Mouse (Mus musculus) forebrain, embryonic 13.5 days (tissue): ENCODE data around the gene Dkkl1. TPM values are rescaled to one million over a fixed set of nuclear protein-coding genes. Genes with fewer than 3 reads are reported as not detected.
A peak's percentile ranks its signal among the peaks of the same experiment; 100 is the strongest.
"Not testable (repeated sequence)": the region's sequence is repeated elsewhere in the genome, so short reads cannot be mapped to it uniquely, and the experiment has no call there.

Experiments
- ATAC-seq: fragments of 200-750 bp; cut with Nextera tagmentation; 2 replicates; pipeline ENCODE4 v1.8.0; 2017
- H3K27ac ChIP-seq: fragments of 300-500 bp; sonication (generic); 2 replicates; pipeline ENCODE4 v1.5.1; 2015; ENCODE audit warnings: inconsistent platforms, mild to moderate bottlenecking, moderate library complexity
- H3K27me3 ChIP-seq: fragments of 300-500 bp; sonication (generic); 2 replicates; pipeline ENCODE4 v1.6.1; 2015; ENCODE audit warnings: mild to moderate bottlenecking, inconsistent platforms
- H3K36me3 ChIP-seq: fragments of 300-500 bp; sonication (generic); 2 replicates; pipeline ENCODE4 v1.6.1; 2015; ENCODE audit warnings: mild to moderate bottlenecking, inconsistent platforms; ENCODE audit not compliant: poor library complexity, severe bottlenecking
- H3K4me1 ChIP-seq: fragments of 300-500 bp; sonication (generic); 2 replicates; pipeline ENCODE4 v1.6.1; 2015; ENCODE audit warnings: inconsistent platforms
- H3K4me2 ChIP-seq: fragments of 300-500 bp; sonication (generic); 2 replicates; pipeline ENCODE4 v1.6.1; 2015; ENCODE audit warnings: inconsistent platforms, mild to moderate bottlenecking, moderate library complexity
- H3K4me3 ChIP-seq: fragments of 300-500 bp; sonication (generic); 2 replicates; pipeline ENCODE4 v1.5.1; 2015; ENCODE audit warnings: mild to moderate bottlenecking, inconsistent platforms
- H3K9ac ChIP-seq: fragments of 300-500 bp; sonication (generic); 2 replicates; pipeline ENCODE4 v1.6.1; 2015; ENCODE audit warnings: mild to moderate bottlenecking, inconsistent platforms
- H3K9me3 ChIP-seq: fragments of 300-500 bp; sonication (generic); replicated peaks from 2 replicates; pipeline ENCODE4 v1.6.1; 2016; ENCODE audit warnings: inconsistent platforms
- WGBS: fragments of 180-500 bp; shearing (Covaris S2); methylation state at CpG from one replicate; pipeline ENCODE4 v1.1.7; 2015; 5-methylcytosine and 5-hydroxymethylcytosine counted together
- polyA plus RNA-seq: library from polyadenylated mRNA; unstranded; fragments of >200 nt; fragmentation: Nextera tagmentation; extraction: Ambion mirVana; gene quantifications from 2 replicates; pipeline ENCODE4 v1.2.1, GENCODE M21; 2015

The Dkkl1 gene
- polyA plus RNA-seq: 0.59 and 0.63 TPM in 2 replicates

DNA sequence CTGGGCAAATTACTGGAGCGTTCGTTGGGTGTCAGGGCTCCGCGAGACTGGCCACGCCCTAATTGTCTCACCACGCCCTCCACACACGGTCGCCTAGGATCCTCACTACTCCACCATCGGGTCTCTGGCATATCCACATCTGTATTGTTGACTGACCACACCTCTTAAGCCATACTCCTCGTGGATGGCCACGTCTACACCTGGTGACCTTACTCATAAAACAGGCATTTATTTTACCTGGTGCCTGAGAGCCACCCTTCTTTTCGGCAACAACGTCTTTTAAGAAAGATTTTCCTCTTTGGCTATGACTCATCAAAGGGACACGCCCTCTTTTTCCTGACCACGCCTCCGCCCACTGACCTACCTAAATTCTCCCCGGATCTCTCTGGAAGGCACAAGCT is at the start of gene Dkkl1:
Gene Dkkl1, minus strand, starts transcription at position 297 of the 401 bp plus-strand sequence.
- 4% methylated on average over 17 of the region's 17 CpGs for WGBS
- Histone ChIP-seq H3K27ac (no peak within 1 kb of the TSS), H3K27me3 (peaks cover 36% of the 10 kb centered on the region), H3K9me3 (no peaks in the 10 kb centered on the region), H3K9ac (no peak within 1 kb of the TSS), H3K4me2 (peak within 1 kb of the TSS; percentile 25; the same call in 1 of the 2 replicates), H3K4me1 (peaks cover 20% of the 10 kb centered on the region), H3K4me3 (no peak within 1 kb of the TSS; the same call in 1 of the 2 replicates), H3K36me3 (no peaks in the 10 kb centered on the region)
- no peak for ATAC-seq

DNA sequence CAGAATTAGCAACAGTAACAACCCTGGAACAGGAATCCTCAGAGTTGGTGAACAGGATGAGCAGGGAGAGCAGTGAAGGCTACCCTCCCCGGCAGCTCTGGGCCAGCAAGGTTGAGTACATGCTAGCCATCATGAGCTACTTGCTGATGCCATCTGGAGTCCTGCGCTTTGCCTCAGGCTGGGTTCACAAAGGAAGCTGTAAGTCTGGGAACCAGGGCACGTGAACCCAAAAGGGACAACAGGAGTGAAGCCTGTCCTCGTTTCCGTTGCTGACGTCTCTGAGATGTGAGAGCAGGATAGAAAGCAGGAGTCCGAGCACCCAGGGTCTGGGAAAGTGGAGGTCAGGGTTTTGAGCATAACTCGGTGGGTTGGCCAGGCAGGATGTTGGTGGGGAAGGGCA is 47.3 kb upstream of the Dkkl1 start:
- no peaks in the 10 kb centered on the region for H3K36me3 ChIP-seq
- no peak overlapping the region for H3K4me2 ChIP-seq
- H3K27me3 ChIP-seq: peaks cover 5% of the 10 kb centered on the region; the same call in 1 of the 2 replicates
- 86% methylated on average over 8 of the region's 8 CpGs for WGBS
- H3K9ac ChIP-seq: no peak overlapping the region
- H3K27ac ChIP-seq: no peak overlapping the region
- ATAC-seq: no peak
- no peaks in the 10 kb centered on the region for H3K9me3 ChIP-seq
- H3K4me3 ChIP-seq: no peak overlapping the region
- peaks cover 12% of the 10 kb centered on the region; the same call in 1 of the 2 replicates for H3K4me1 ChIP-seq

DNA sequence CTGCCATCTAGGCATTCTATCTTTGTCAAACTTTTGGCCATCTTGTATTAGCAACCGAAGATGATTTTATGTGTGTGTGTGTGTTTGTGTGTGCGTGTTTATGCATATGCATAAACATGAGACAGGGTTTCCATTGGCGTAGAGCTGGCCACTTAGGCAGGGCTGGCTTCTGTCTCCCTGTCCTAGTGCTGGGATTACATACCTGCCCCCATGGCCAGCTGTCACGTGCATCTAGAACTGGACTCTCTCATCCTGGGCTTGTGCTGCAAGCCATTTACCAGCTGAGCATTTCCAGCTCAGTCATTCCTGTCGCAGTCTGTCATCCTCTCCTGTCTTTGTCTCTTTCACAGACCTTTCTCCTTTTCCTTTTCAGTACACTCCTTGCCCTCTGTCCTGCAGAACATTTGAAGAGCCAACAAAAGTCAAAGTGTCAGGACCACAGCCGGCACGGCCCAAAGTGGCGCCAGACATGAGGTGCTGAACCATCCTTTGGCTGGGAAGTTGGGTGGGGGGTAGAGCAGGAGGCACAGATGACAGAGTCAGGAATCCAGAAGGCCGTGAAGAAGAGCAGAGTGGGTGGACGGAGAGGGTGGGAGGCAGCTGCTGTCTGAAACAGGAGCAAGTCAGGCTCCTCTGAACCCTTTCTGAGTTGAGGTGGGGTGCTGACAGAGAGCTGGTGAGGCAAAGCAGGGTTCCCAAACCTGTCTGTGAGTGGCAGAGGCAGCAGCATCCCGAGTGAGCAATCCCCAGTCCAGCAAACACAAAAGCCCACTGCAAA is 45.3 kb upstream of the Dkkl1 start:
- no peak for ATAC-seq
- no peak overlapping the region for H3K4me2 ChIP-seq
- 69% methylated on average over 11 of the region's 11 CpGs for WGBS
- no peaks in the 10 kb centered on the region for H3K9me3 ChIP-seq
- H3K36me3 ChIP-seq: no peaks in the 10 kb centered on the region
- peaks cover 5% of the 10 kb centered on the region; the same call in 1 of the 2 replicates for H3K4me1 ChIP-seq
- no peak overlapping the region for H3K9ac ChIP-seq
- no peak overlapping the region for H3K4me3 ChIP-seq
- no peak overlapping the region for H3K27ac ChIP-seq
- H3K27me3 ChIP-seq: peaks cover 5% of the 10 kb centered on the region; the same call in 1 of the 2 replicates

DNA sequence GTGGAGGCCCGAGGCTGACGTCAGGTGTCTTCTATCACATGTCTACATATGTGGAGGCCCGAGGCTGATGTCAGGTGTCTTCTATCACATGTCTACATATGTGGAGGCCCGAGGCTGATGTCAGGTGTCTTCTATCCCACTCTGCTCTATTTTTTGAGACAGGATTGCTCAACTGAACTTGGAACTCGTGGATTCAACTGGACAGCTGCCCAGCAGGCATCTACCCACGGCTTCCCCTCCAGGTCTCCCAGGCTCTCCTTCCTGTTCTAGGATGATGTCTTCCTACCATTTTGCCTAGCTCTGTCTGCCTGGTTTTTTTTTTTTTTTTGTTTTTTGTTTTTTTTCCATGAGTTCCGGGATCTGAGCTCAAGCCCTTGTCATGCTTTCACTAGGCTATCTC is 43.9 kb upstream of the Dkkl1 start:
- not testable (repeated sequence) for H3K4me3 ChIP-seq, H3K27me3 ChIP-seq, H3K27ac ChIP-seq, H3K4me2 ChIP-seq, H3K9ac ChIP-seq, H3K36me3 ChIP-seq, H3K4me1 ChIP-seq, ATAC-seq, H3K9me3 ChIP-seq
- WGBS: 84% methylated on average over 6 of the region's 7 CpGs

DNA sequence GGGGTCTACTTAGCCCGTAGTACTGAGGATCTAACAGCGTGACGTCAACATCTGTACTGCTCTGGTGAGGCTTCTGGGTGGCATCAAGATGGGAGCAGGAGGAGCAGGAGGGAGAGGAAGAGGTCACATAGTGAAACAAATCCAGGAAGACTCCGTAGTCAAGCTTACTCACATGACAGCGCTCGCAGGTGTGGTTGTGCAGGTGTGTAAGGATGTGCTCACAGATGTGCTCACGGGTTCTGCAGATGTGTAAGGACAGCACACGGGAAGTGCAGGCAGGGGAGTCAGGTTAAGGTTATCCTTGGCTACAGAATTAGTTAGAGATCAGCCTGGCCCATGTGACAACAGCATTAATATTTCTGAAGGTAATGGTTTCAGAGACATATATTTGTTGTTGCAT is 41.9 kb upstream of the Dkkl1 start:
- H3K27ac ChIP-seq: no peak overlapping the region
- H3K36me3 ChIP-seq: no peaks in the 10 kb centered on the region
- 90% methylated on average over 8 of the region's 8 CpGs for WGBS
- H3K4me2 ChIP-seq: no peak overlapping the region
- H3K9me3 ChIP-seq: no peaks in the 10 kb centered on the region
- no peak overlapping the region for H3K9ac ChIP-seq
- ATAC-seq: no peak
- no peak overlapping the region for H3K4me3 ChIP-seq
- H3K4me1 ChIP-seq: no peaks in the 10 kb centered on the region
- H3K27me3 ChIP-seq: no peaks in the 10 kb centered on the region

DNA sequence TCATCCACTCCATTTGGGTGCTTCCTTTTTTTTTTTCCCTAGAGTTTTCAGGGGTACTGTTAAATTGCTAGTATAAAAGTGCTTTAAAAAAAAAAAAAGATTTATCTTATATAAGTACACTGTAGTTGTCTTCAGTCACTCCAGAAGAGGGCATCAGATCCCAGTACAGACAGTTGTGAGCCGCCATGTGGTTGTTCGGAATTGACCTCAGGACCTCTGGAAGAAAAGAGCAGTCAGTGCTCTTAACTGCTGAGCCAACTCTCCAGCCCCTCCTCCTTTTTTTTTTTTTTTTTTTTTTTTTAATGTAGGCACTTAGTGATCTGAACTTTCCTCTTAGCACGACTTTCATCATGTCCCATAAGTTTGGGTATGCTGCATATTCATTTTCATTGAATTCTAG is 35.7 kb upstream of the Dkkl1 start:
- H3K4me1 ChIP-seq: no peaks in the 10 kb centered on the region
- H3K4me2 ChIP-seq: no peak overlapping the region
- H3K27ac ChIP-seq: no peak overlapping the region
- H3K36me3 ChIP-seq: no peaks in the 10 kb centered on the region
- ATAC-seq: no peak
- no peak overlapping the region for H3K9ac ChIP-seq
- H3K4me3 ChIP-seq: no peak overlapping the region
- H3K9me3 ChIP-seq: no peaks in the 10 kb centered on the region
- 34% methylated on average over 3 of the region's 3 CpGs for WGBS
- H3K27me3 ChIP-seq: 0 out of 2 replicates have a peak, but pooled peaks cover 2% of the 10 kb centered on the region

DNA sequence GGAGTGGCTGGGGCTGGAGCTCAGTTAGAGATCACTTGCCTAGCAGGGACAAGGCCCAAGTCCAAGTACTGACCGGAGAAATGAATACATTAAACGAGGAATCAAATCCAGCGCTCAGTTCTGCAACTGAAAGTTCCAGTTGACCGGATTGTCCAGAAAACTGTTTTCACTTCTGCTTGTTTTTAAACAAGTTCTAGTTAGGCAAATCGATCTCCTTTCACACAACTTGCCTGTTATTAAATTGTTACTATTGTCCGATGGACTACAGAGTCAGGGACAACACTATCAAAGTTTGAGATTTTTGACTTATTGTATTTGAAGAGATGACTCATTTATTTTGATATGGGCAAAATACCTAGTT is 29.4 kb upstream of the Dkkl1 start:
- Histone ChIP-seq H3K27me3 (peaks cover 51% of the 10 kb centered on the region), H3K4me3 (peak overlapping the region; percentile 37; the same call in 1 of the 2 replicates), H3K36me3 (no peaks in the 10 kb centered on the region), H3K27ac (no peak overlapping the region), H3K4me1 (peaks cover 8% of the 10 kb centered on the region), H3K9me3 (no peaks in the 10 kb centered on the region), H3K9ac (0 out of 2 replicates have a peak overlapping the region, but pooled peaks have one; percentile 55), H3K4me2 (peak overlapping the region; percentile 67)
- WGBS: 71% methylated on average over 6 of the region's 6 CpGs
- ATAC-seq: no peak

DNA sequence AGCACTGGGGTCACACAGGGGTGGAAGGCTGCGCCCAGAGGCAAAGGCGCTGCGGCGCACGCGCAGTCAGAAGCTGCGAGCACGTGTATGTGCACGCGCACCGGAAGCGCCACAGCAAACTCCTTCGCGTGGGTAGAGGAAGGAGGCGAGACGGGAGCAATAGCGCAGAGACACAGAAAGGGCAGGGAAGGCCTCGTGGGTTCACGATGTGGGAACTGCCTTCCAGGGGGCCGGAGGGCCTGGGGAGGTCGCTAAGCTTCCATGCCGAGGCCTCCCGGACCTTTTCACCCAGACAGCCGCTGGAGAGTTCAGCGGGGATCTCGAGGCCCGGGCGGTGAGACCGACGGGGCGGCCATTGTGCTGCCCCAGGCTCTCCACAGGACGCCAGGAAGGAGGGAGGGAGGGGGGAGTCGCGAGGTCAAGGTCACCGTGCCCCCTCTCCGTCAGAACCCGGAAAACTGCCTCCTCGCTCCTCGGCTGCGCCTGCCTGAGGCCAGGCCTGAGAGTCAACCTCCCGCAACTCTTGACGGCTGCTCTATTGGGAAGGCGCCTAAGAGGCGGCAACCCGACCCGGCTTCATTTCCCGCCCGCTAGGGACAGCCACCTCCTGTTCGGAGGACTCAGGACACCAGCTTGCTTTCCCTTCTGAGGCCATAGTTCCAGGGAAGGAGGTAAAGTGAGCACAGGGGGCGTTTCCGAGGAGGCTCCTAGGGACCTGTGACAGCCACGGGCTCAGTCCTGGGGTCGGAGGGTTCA is 28.9 kb upstream of the Dkkl1 start, which contains the start of gene Slc6a16:
Gene Slc6a16, plus strand, starts transcription at position 453 of the 756 bp plus-strand sequence.
- peak; percentile 67 for ATAC-seq
- peak within 1 kb of the TSS; percentile 67 for H3K4me2 ChIP-seq
- peak within 1 kb of the TSS; percentile 55 for H3K9ac ChIP-seq
- H3K4me1 ChIP-seq: peaks cover 8% of the 10 kb centered on the region
- peaks cover 54% of the 10 kb centered on the region for H3K27me3 ChIP-seq
- H3K36me3 ChIP-seq: no peaks in the 10 kb centered on the region
- 9% methylated on average over 42 of the region's 53 CpGs for WGBS
- no peaks in the 10 kb centered on the region for H3K9me3 ChIP-seq
- H3K27ac ChIP-seq: no peak within 1 kb of the TSS
- H3K4me3 ChIP-seq: peak within 1 kb of the TSS; percentile 37

DNA sequence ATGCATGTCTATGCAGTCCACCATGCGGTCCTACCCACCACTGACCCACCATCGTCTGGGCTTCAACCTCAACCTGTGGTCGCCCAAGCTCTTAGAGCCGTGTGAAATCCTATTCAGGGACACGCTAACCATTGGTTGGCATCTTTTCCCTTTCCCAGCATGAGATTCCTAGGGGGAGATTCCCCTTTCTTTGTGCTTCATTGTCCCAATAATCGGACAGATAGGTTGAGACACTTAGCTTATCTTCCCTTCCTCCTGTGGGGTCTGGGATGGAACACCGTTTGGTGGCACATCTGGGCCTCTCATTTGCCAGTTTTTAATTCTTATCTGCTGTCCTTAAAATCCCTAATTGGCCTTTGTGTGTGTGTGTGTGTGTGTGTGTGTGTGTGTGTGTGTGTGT is 28.2 kb upstream of the Dkkl1 start:
- Histone ChIP-seq H3K27me3 (peaks cover 56% of the 10 kb centered on the region), H3K9me3 (no peaks in the 10 kb centered on the region), H3K4me2 (peak overlapping the region; percentile 67; the same call in 1 of the 2 replicates), H3K4me1 (peaks cover 15% of the 10 kb centered on the region), H3K27ac (no peak overlapping the region), H3K9ac (no peak overlapping the region), H3K36me3 (no peaks in the 10 kb centered on the region), H3K4me3 (no peak overlapping the region)
- no peak for ATAC-seq
- 69% methylated on average over 7 of the region's 7 CpGs for WGBS

DNA sequence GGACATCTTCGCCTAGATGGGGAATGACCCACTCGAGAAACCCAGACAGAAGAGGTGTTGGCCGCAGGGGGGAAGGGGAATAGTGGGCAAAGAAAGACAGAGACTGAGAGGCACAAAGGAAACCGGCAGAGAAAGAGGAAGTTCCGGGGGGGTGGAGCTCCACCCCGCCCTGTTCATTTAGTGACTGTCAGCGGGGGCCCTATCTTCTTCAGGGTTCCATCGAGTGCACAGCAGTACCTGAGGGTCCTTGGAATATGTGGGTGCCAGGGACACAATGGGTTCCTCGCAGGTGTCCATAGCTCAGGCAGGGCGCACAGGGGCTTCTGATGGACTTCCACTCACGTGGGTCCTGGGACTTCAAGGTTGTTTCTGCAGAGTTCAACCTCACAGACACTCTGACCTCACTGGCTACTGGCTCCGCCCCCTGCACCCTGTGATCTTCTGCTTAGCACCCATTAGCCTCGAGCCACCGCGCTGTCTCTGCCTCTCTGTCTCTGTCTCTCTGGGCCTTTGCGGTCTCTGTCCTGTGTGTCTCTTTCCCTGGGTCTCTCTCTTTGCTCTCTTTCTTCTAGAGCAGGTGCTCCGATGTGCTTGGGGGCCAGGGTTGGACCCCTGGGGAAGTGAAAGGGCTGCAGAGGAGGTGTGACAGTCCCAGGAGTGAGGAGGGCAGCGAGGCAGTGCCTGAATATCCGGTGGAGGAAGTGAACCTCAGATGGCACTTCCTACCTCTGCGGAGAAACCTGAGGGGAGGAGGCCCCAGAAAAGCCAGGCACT is 27.0 kb upstream of the Dkkl1 start, which contains the start of gene Cd37:
Gene Cd37, minus strand, starts transcription at position 393 of the 774 bp plus-strand sequence.
- Histone ChIP-seq H3K4me2 (no peak within 1 kb of the TSS), H3K27me3 (peaks cover 56% of the 10 kb centered on the region), H3K27ac (no peak within 1 kb of the TSS), H3K9me3 (no peaks in the 10 kb centered on the region), H3K9ac (no peak within 1 kb of the TSS), H3K4me1 (peaks cover 27% of the 10 kb centered on the region), H3K4me3 (no peak within 1 kb of the TSS), H3K36me3 (no peaks in the 10 kb centered on the region)
- no peak for ATAC-seq
- WGBS: 43% methylated on average over 20 of the region's 20 CpGs

DNA sequence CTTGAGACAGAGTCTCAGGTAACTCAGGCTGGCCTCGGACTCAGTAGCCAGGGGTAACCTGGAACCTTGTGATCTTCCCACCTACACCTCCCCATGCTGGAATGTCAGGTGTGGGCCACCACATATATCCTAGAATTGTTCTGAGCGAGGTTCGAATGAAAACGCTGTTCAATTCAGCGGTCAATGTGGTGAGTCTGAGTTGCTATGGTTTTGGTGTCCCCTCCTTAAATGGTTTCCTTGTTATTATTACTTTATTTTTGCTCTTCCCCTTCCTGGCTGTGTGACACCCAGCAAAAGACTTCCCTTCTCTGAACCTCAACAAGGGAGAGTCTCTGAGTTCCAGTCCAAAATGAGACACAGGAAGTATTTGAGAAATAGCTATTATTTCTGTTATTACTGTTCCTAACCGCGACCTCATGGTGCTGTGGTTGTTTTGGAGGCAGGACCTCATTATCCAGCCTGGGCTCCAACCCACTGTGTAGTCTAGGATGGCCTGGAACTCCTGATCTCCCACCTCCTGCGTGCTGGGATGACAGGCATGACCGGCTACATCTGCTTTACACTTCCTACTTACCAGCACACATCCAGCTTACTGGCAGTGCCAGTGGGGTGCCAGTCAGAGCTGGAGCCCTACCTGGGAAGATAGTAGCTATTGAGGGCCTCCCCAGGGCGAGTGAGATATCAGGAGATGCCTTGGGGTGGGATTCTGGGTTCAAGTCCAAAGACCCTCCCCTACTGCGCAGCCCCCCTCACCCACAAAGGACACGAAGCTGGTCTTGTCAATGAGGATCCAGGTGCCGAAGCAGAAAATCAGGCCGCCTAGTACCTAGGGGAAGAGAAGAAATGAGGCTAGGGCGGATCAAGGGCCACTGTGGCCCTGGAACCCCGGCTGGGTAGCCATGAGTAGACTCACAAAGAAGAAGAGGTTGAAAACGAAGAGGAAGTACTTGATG is 26.1 kb upstream of the Dkkl1 start:
- peaks cover under 1% of the 10 kb centered on the region for H3K36me3 ChIP-seq
- 73% methylated on average over 17 of the region's 17 CpGs for WGBS
- no peaks in the 10 kb centered on the region for H3K9me3 ChIP-seq
- no peak overlapping the region for H3K4me2 ChIP-seq
- no peak overlapping the region for H3K9ac ChIP-seq
- H3K4me3 ChIP-seq: no peak overlapping the region
- peaks cover 55% of the 10 kb centered on the region for H3K27me3 ChIP-seq
- no peak overlapping the region for H3K27ac ChIP-seq
- ATAC-seq: no peak
- peaks cover 36% of the 10 kb centered on the region for H3K4me1 ChIP-seq
